ENCODE assay signal across 11 mouse cellular contexts in the genomic region with DNA sequence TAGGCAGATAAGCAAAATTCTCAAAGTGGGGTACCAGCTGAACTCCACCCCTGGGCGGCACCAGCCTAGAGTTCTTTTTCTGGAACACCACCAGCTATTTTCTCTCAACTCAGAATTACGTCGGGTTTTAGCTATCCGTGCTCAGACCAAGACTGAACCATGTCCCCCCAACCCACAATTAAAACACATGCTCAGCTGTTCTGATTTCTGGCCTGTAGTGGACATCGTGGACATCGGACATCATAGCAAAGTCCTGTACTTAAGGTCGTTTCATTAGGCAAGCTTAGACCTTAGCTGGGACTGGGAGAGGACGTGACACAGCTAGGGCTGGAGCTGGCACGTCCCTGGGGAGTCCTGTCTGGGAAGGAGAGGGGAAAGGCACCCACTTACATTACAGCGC. TPM values are rescaled to one million over a fixed set of nuclear protein-coding genes. Genes with fewer than 3 reads are reported as not detected.
DNase-seq lines count a peak whose midpoint lies in the region; ATAC-seq lines count a peak whose summit lies in the region.
"Had no signal": no experiment of that assay in that cellular context is flagged by ENCODE, and none has a peak within 500 bp of the region (broad histone marks: within the 10 kb centered on the region; RNA-seq: fewer than 3 reads in every experiment).

No protein-coding gene starts in this region.

- WGBS in heart, embryonic 11.5 days (ENCODE audit: insufficient replicate concordance) = 6% methylated on average over 10 of the region's 10 CpGs
- 6% methylated on average over 10 of the region's 10 CpGs for WGBS in neural tube, embryonic 11.5 days

- no peak for ATAC-seq in heart, embryonic 11.5 days (replicated peaks; ENCODE audit: insufficient number of reproducible peaks, low FRiP score, low TSS enrichment)
- ATAC-seq in neural tube, embryonic 11.5 days (ENCODE audit: insufficient read depth, low FRiP score, low TSS enrichment) = no peak

- no peaks in the 10 kb centered on the region for H3K9me3 ChIP-seq in heart, embryonic 11.5 days (replicated peaks; ENCODE audit: control insufficient read depth, low read length)
- H3K9me3 ChIP-seq in neural tube, embryonic 11.5 days (ENCODE audit: control insufficient read depth, low read length) = no peaks in the 10 kb centered on the region

- intact Hi-C loops in heart, postnatal 10 days (cut with DNase I) = loop anchor here (5.0 to 10.0 kb wide), 7 partner anchors 285 to 1270 kb away; no protein-coding TSS in a partner anchor

- H3K4me1 ChIP-seq in heart, embryonic 11.5 days (ENCODE audit: control insufficient read depth, insufficient read depth, low read length) = peaks cover 17% of the 10 kb centered on the region
- H3K4me1 ChIP-seq in neural tube, embryonic 11.5 days (ENCODE audit: control insufficient read depth, insufficient read depth, low read length) = peaks cover 18% of the 10 kb centered on the region

- H3K27ac ChIP-seq in heart, embryonic 11.5 days (ENCODE audit: low read depth, low read length) = no peak overlapping the region
- H3K27ac ChIP-seq in neural tube, embryonic 11.5 days (ENCODE audit: low read depth, low read length) = no peak overlapping the region
- H3K27ac ChIP-seq: layer of hippocampus, adult 2 months had no signal

- H3K27me3 ChIP-seq in heart, embryonic 11.5 days (ENCODE audit: control insufficient read depth, insufficient read depth, low read length) = peaks cover 38% of the 10 kb centered on the region
- H3K27me3 ChIP-seq in neural tube, embryonic 11.5 days (ENCODE audit: control insufficient read depth, insufficient read depth, low read length) = peaks cover 31% of the 10 kb centered on the region
- H3K27me3 ChIP-seq in splenic B cell, adult 2 months (ENCODE audit: control insufficient read depth, insufficient read depth, low read length, poor library complexity, severe bottlenecking) = no peaks in the 10 kb centered on the region

- peak overlapping the region; percentile 88 for H3K4me2 ChIP-seq in heart, embryonic 11.5 days
- H3K4me2 ChIP-seq in neural tube, embryonic 11.5 days (ENCODE audit: low read depth) = peak overlapping the region; percentile 61; the same call in 1 of the 2 replicates

- H3K9ac ChIP-seq in heart, embryonic 11.5 days (ENCODE audit: low read depth, low read length) = no peak overlapping the region
- no peak overlapping the region; the same call in 1 of the 2 replicates for H3K9ac ChIP-seq in neural tube, embryonic 11.5 days (ENCODE audit: low read length)
- H3K9ac ChIP-seq: lung, embryonic 14.5 days had no signal

- peak overlapping the region; percentile 50; the same call in 1 of the 2 replicates for H3K4me3 ChIP-seq in heart, embryonic 11.5 days (ENCODE audit: low read depth, low read length)
- no peak overlapping the region; the same call in 1 of the 2 replicates for H3K4me3 ChIP-seq in neural tube, embryonic 11.5 days (ENCODE audit: low read depth, low read length)

- DNase-seq in heart, postnatal 10 days = no peak
- no peak for DNase-seq in neural tube, embryonic 11.5 days (ENCODE audit: low spot score)
- DNase-seq in neural tube, embryonic 10.5 days (ENCODE audit: extremely low spot score, low spot score) = no peak
- peak; percentile 8 for DNase-seq in induced T-regulatory cell, adult 2 months (ENCODE audit: low read depth)
- DNase-seq in splenic B cell, adult 2 months (ENCODE audit: low read depth, low spot score) = peak; percentile 43
- no peak for DNase-seq in thymus, adult 18-20 months
- DNase-seq in urinary bladder, postnatal 25 days (ENCODE audit: low spot score) = no peak
- DNase-seq: lung, embryonic 14.5 days; thymus, adult 2 months had no signal

- no peaks in the 10 kb centered on the region for H3K36me3 ChIP-seq in heart, embryonic 11.5 days (ENCODE audit: control insufficient read depth, insufficient read depth, low read length)
- H3K36me3 ChIP-seq in neural tube, embryonic 11.5 days (ENCODE audit: control insufficient read depth, insufficient read depth, low read length) = no peaks in the 10 kb centered on the region
- no peaks in the 10 kb centered on the region for H3K36me3 ChIP-seq in splenic B cell, adult 2 months (ENCODE audit: control insufficient read depth, insufficient read depth, low read length, poor library complexity, severe bottlenecking)

RNA-seq across cellular contexts. Expression of a gene that starts 5.0 kb away (rescaled TPM):
- polyA plus RNA-seq in heart, embryonic 11.5 days (2014; fragmentation: Nextera tagmentation; extraction: Ambion mirVana) = 14.5 and 16.1 TPM in 2 replicates
- 10 to 100 TPM; 29.5 to 35.3 TPM for total RNA-seq in heart, postnatal 10 days (2021)
- polyA plus RNA-seq in neural tube, embryonic 11.5 days (2014; fragmentation: Nextera tagmentation; extraction: Ambion mirVana) = 104 and 113 TPM in 2 replicates

Comparison
In these comparisons a context has a peak if more than half of its experiments do, and no peak if none do; other contexts are left out.
1. DNase-seq: peak in induced T-regulatory cell, adult 2 months (single experiment) and splenic B cell, adult 2 months (single experiment); none in heart, postnatal 10 days (0 of 2), neural tube, embryonic 11.5 days (single experiment), neural tube, embryonic 10.5 days (single experiment), thymus, adult 18-20 months (0 of 2) and urinary bladder, postnatal 25 days (single experiment).